Mouse (Mus musculus) spleen, postnatal 36 days (tissue): ENCODE measurements around the gene Alkbh6.
A peak's percentile ranks its signal among the peaks of the same experiment; 100 is the strongest.

Experiments used
- DNase-seq, 2 experiments: peaks; one replicate each; pipeline ENCODE4 v3.0.0; 2022; ENCODE audit warnings: low spot score in 2 of 2, mixed read lengths in 1 of 2

The Alkbh6 gene

GRCm38 (mm10) chr7:30295103-30295502, 13.4 kb upstream of the Alkbh6 start:
- no peak for DNase-seq

- no peak for DNase-seq
These were observed 11.7 kb upstream of the Alkbh6 start for GRCm38 (mm10) chr7:30296816-30297215.

GRCm38 (mm10) chr7:30297266-30297665, 11.3 kb upstream of the Alkbh6 start:
- DNase-seq: no peak

- no peak for DNase-seq
These were observed 7.6 kb upstream of the Alkbh6 start for GRCm38 (mm10) chr7:30300914-30301313.

- no peak for DNase-seq
These were observed 2.3 kb upstream of the Alkbh6 start for GRCm38 (mm10) chr7:30306083-30306779.

- no peak for DNase-seq
These were observed 1.0 kb downstream of the Alkbh6 start for GRCm38 (mm10) chr7:30309395-30310129.

- no peak for DNase-seq
These were observed 1.6 kb downstream of the Alkbh6 start for GRCm38 (mm10) chr7:30310136-30310535.

GRCm38 (mm10) chr7:30313666-30314320, 5.3 kb downstream of the Alkbh6 start:
- no peak for DNase-seq

- no peak for DNase-seq
These were observed 6.2 kb downstream of the Alkbh6 start, which contains the start of gene Syne4 for GRCm38 (mm10) chr7:30314721-30315155. Syne4 (plus strand) TSS chr7:30314807.

- DNase-seq: no peak
These were observed 7.3 kb downstream of the Alkbh6 start for GRCm38 (mm10) chr7:30315559-30316529.

GRCm38 (mm10) chr7:30318142-30318541, 9.6 kb downstream of the Alkbh6 start:
- DNase-seq: no peak

GRCm38 (mm10) chr7:30320946-30321345, 12.4 kb downstream of the Alkbh6 start:
- DNase-seq: no peak

GRCm38 (mm10) chr7:30321539-30322284, 13.2 kb downstream of the Alkbh6 start, which contains the start of gene E130208F15Rik:
E130208F15Rik (plus strand) TSS chr7:30321740.
- DNase-seq: peak; percentile 78 to 82

- peak; percentile 98 for DNase-seq
These were observed 13.8 kb downstream of the Alkbh6 start for GRCm38 (mm10) chr7:30322285-30322667.

- peak; percentile 26 to 30 for DNase-seq
These were observed 14.3 kb downstream of the Alkbh6 start for GRCm38 (mm10) chr7:30322865-30323264.

- DNase-seq: no peak
These were observed 15.3 kb downstream of the Alkbh6 start, which contains the start of gene Sdhaf1 for GRCm38 (mm10) chr7:30323795-30324194. Sdhaf1 (minus strand) TSS chr7:30323895.

GRCm38 (mm10) chr7:30324300-30324944, 15.9 kb downstream of the Alkbh6 start:
- no peak for DNase-seq

GRCm38 (mm10) chr7:30325364-30325763, 16.8 kb downstream of the Alkbh6 start:
- peak; percentile 34 to 56 for DNase-seq

GRCm38 (mm10) chr7:30326427-30326826, 17.9 kb downstream of the Alkbh6 start:
- DNase-seq: no peak

GRCm38 (mm10) chr7:30327140-30327539, 18.6 kb downstream of the Alkbh6 start:
- DNase-seq: peak in 1 of 2 experiments; percentile 24
